Comparison of ENCODE assay signal across 9 mouse cellular contexts in genomic region chr2:130961851-130962250, GRCm38 (mm10). TPM values are rescaled to one million over a fixed set of nuclear protein-coding genes. Genes with fewer than 3 reads are reported as not detected.
DNase-seq lines count a peak whose midpoint lies in the region; ATAC-seq and TF ChIP-seq lines count a peak whose summit lies in the region.
"Had no signal": no experiment of that assay in that cellular context is flagged by ENCODE, and none has a peak within 500 bp of the region (broad histone marks: within the 10 kb centered on the region; RNA-seq: fewer than 3 reads in every experiment).

No protein-coding gene starts in this region.

- H3K4me3 ChIP-seq in left cerebral cortex, adult 2 months, result no peak overlapping the region
- no peak overlapping the region for H3K4me3 ChIP-seq in liver, embryonic 13.5 days (replicated peaks)
- H3K4me3 ChIP-seq: midbrain, embryonic 12.5 days had no signal

- intact Hi-C loops in left cerebral cortex, adult 2 months (cut with DNase I), result no loop called here
- intact Hi-C loops in left cerebral cortex, postnatal 10 days (cut with DNase I), result no loop called here

- no peak overlapping the region for H3K4me2 ChIP-seq in liver, embryonic 13.5 days
- H3K4me2 ChIP-seq: midbrain, embryonic 12.5 days had no signal

- H3K9me3 ChIP-seq in liver, embryonic 13.5 days (replicated peaks), result no peaks in the 10 kb centered on the region
- H3K9me3 ChIP-seq: midbrain, embryonic 12.5 days had no signal

- no peak overlapping the region for H3K9ac ChIP-seq in liver, embryonic 13.5 days
- H3K9ac ChIP-seq: midbrain, embryonic 12.5 days had no signal

- no peak for ATAC-seq in liver, embryonic 13.5 days (ENCODE audit: low read depth)

- no peak overlapping the region for H3K27ac ChIP-seq in left cerebral cortex, adult 2 months
- H3K27ac ChIP-seq in liver, embryonic 13.5 days, result no peak overlapping the region
- H3K27ac ChIP-seq: midbrain, embryonic 12.5 days had no signal

- peaks cover 14% of the 10 kb centered on the region; the same call in 1 of the 2 replicates for H3K36me3 ChIP-seq in liver, embryonic 13.5 days
- H3K36me3 ChIP-seq: midbrain, embryonic 12.5 days had no signal

- peak; percentile 44 for DNase-seq in adrenal gland, postnatal 10 days
- DNase-seq in adrenal gland, postnatal 36 days, result no peak
- DNase-seq in left cerebral cortex, adult 2 months (ENCODE audit: extremely low spot score in 1 of 2, low spot score in 2 of 2), result no peak
- DNase-seq in left cerebral cortex, postnatal 10 days (ENCODE audit: extremely low spot score in 1 of 2, low spot score in 2 of 2), result no peak
- DNase-seq in c-Kit-positive CD71-positive TER-119-positive erythroid progenitor cells, embryonic 14.5 days (ENCODE audit: low spot score), result peak; percentile 67
- peak; percentile 24 for DNase-seq in liver, embryonic 13.5 days
- no peak for DNase-seq in right cerebral cortex, postnatal 4 days
- DNase-seq in spleen, adult 18-20 months, result no peak

- no peaks in the 10 kb centered on the region for H3K27me3 ChIP-seq in liver, embryonic 13.5 days
- H3K27me3 ChIP-seq: midbrain, embryonic 12.5 days had no signal

- 0 out of 2 replicates have a peak, but pooled peaks cover 7% of the 10 kb centered on the region for H3K4me1 ChIP-seq in liver, embryonic 13.5 days (replicated peaks)
- H3K4me1 ChIP-seq: midbrain, embryonic 12.5 days had no signal

- peak; percentile 65 for TF ChIP-seq CTCF in left cerebral cortex, adult 2 months (IDR thresholded peaks at IDR 0.05)

RNA-seq across cellular contexts. Expression of gene Atrn, which starts 55.6 kb away (rescaled TPM):
- 10 to 100 TPM; 26.5 to 32.7 TPM for total RNA-seq in adrenal gland, postnatal 10 days (2021)
- 10 to 100 TPM; 32.9 to 38.9 TPM for total RNA-seq in adrenal gland, postnatal 36 days (2021)
- total RNA-seq in left cerebral cortex, adult 2 months (2021), result 100 to 1,000 TPM; 118 to 126 TPM
- 100 to 1,000 TPM; 117 to 120 TPM for total RNA-seq in left cerebral cortex, postnatal 10 days (2021)
- polyA plus RNA-seq in liver, embryonic 13.5 days (2015; fragmentation: Nextera tagmentation; extraction: Ambion mirVana), result 1.5 and 2.1 TPM in 2 replicates

RNA-seq across cellular contexts. Expression of gene 4930402H24Rik, which starts 55.6 kb away (rescaled TPM):
- total RNA-seq in adrenal gland, postnatal 10 days (2021), result 10 to 100 TPM; 38.9 to 49.6 TPM
- 10 to 100 TPM; 31.3 to 39.4 TPM for total RNA-seq in adrenal gland, postnatal 36 days (2021)
- 10 to 100 TPM; 68.3 to 76.4 TPM for total RNA-seq in left cerebral cortex, adult 2 months (2021)
- 10 to 100 TPM; 71.8 to 77.5 TPM for total RNA-seq in left cerebral cortex, postnatal 10 days (2021)
- polyA plus RNA-seq in liver, embryonic 13.5 days (2015; fragmentation: Nextera tagmentation; extraction: Ambion mirVana), result 10.2 and 11.3 TPM in 2 replicates

Comparison
In these comparisons a context has a peak if more than half of its experiments do, and no peak if none do; other contexts are left out.
1. DNase-seq: peak in adrenal gland, postnatal 10 days (single experiment), c-Kit-positive CD71-positive TER-119-positive erythroid progenitor cells, embryonic 14.5 days (single experiment) and liver, embryonic 13.5 days (single experiment); none in adrenal gland, postnatal 36 days (0 of 2), left cerebral cortex, adult 2 months (0 of 2), left cerebral cortex, postnatal 10 days (0 of 2), right cerebral cortex, postnatal 4 days (single experiment) and spleen, adult 18-20 months (0 of 2).